Mouse (Mus musculus) heart, postnatal 36 days (tissue): ENCODE results near the gene Mapt. TPM values are rescaled to one million over a fixed set of nuclear protein-coding genes. Genes with fewer than 3 reads are reported as not detected.
"Not testable (repeated sequence)": the region's sequence is repeated elsewhere in the genome, so short reads cannot be mapped to it uniquely, and the experiment has no call there.

ENCODE experiments used
- DNase-seq, 2 experiments: peaks; one replicate each; pipeline ENCODE4 v3.0.0; 2021 to 2022
- intact Hi-C: fragments of 180-260 bp; cut with DNase I; formaldehyde crosslinking; loops from one replicate; pipeline ENCODE4 v1.15.1; 2025
- total RNA-seq, 2 experiments: library from RNA; stranded (reverse); gene quantifications; 2 replicates each; pipeline ENCODE4 v1.2.3; 2021

The Mapt gene
- total RNA-seq, 2 experiments from 2014 or later: 79.5 to 92.6 TPM

DNA sequence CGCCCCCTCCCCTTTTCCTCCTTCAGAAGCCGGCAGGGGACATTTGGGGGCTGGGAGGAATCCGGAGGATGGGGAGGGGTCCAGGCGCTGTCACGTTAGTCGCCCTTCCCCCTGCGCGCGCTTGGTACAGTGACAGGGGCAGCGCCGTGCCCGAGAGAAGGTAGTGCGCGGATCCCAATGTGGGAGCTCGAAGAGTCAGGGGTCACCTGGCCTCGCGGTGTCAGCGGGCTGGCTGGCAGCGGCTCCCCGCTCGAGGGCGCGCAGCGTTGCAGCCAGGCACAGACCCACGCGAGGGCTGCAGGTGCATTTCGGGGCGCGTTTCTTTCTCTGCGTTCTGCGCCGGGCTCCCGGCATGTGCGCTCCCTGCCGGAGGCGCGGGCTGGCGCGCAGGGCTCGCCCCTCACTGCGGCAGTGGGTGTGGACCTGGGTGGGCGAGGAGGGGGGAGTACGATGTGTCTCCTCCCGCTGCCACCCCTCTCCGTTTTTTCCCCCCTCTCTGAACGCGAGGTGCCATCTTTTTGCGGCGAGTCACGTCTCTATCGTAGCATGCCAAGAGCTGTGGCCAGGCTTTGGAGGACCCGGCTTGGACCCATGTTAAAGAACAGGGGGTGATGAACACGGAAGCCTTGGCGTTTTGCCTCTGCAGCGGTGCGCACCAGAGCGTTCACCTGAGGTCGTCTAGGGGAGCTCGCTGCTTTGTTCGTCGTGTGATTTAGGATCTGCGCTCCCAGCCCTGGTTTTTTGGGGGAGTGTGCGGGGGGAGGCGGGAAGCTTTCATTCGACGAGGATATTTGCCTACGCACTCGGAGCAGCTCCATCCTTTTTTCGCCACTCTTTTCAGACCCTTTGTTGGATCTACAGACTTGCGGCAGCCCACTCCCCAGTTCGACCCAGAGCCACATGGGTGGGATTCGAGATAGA is 1.2 kb downstream of the Mapt start:
- peak; percentile 31 to 53 for DNase-seq
- intact Hi-C loops: loop anchor here (5.0 kb wide), 1 partner anchor 230 kb away; no protein-coding TSS in a partner anchor

DNA sequence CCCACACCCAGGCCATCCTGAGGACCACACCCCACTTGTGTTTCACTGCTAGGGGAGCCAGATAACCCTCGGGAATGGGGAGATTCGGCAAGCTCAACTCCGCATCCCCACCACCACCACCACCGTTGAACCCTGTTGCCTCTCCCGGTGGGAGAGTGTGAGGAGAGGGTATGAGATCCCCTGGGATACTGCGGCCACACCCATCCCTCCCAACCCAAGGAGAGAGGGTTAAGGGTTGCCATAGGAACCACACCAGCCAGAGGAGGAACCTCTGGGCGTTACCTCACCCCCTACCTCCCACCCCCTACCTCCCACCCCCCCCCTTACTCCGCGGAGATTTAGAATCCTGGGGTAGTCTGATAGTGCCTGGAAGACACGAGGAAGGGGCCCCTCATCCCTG is 1.9 kb downstream of the Mapt start:
- no peak for DNase-seq
- intact Hi-C loops: loop anchor here (5.0 kb wide), 1 partner anchor 229 kb away; no protein-coding TSS in a partner anchor

DNA sequence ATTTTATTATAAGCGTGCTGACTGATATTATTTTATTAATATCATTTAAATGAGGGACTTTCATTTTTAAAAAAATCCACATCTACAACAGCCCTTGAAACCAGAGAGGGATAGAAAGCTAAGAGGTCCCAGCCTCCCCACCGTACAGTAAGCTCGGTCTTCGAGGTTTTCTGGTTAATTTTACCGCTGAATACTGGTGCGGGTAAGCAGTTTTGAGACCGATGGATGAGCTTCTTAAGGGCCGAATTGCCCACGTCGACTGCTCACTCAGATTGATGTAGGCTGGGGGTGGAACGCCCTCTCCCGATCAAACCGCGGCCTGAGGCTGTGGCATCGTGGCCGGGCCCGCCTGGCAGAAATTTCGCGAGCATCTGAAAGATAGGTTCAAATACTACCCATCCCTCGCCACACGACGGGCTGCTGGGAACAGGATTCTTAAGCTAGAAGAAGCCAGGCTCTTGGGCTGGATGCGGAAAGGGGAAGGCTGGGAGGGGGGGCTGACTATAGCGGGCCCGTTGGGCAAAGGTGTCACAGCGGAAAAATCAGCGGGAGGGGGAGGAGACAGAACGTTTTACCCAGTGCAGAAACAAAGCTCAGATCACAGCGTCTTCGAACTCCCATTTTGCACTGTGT is 2.5 kb downstream of the Mapt start:
- intact Hi-C loops: loop anchor here (5.0 kb wide), 1 partner anchor 229 kb away; no protein-coding TSS in a partner anchor
- no peak for DNase-seq

- DNase-seq: no peak
Observed at GRCm38 (mm10) chr11:104234680-104235079, 3.5 kb downstream of the Mapt start.

GRCm38 (mm10) chr11:104235881-104236280 is 4.7 kb downstream of the Mapt start:
- intact Hi-C loops: no loop called here
- DNase-seq: no peak

More at GRCm38 (mm10) chr11:104234680-104235079, 3.5 kb downstream of the Mapt start:
- intact Hi-C loops: loop anchor here (5.0 kb wide), 1 partner anchor 228 kb away; no protein-coding TSS in a partner anchor

DNA sequence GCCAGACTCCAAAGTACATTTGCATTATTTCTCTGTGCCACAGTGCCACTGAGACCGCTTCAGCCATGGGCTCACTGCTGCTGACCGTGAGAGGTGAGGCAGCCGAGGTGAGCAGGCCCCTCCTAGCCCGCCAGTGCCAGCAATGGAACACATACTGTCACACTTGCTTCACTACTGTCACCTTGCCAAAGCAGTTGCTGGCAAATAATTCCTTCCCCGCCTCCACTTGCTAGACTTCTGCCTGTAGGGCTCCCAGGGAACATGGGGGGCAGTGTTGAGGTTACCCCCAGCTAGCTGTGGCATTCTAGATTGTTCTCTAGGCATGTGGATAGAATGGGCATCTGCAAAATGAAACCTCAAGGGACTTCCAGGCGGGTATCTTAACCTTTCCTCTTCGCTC is 6.0 kb downstream of the Mapt start:
- intact Hi-C loops: no loop called here
- peak; percentile 52 to 64 for DNase-seq

GRCm38 (mm10) chr11:104237958-104238747 is 7.0 kb downstream of the Mapt start:
- no peak for DNase-seq
- intact Hi-C loops: no loop called here

DNA sequence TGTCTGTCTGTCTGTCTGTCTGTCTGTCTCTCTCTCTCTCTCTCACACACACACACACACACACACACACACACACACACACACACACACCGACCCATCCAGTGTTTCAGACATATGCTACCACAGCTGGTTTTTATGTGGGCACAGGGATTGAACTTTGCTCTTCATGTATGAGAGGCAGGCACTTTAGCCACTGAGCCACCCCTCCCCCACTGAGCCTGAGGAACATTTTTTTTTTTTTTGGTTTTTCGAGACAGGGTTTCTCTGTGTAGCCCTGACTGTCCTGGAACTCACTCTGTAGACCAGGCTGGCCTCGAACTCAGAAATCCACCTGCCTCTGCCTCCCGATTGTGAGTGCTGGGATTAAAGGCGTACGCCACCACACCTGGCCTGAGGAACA is 14.3 kb downstream of the Mapt start:
- DNase-seq, intact Hi-C loops: not testable (repeated sequence)

GRCm38 (mm10) chr11:104246171-104246694 is 15.0 kb downstream of the Mapt start:
- intact Hi-C loops: no loop called here
- no peak for DNase-seq

GRCm38 (mm10) chr11:104247141-104247717 is 16.0 kb downstream of the Mapt start:
- intact Hi-C loops: no loop called here

DNA sequence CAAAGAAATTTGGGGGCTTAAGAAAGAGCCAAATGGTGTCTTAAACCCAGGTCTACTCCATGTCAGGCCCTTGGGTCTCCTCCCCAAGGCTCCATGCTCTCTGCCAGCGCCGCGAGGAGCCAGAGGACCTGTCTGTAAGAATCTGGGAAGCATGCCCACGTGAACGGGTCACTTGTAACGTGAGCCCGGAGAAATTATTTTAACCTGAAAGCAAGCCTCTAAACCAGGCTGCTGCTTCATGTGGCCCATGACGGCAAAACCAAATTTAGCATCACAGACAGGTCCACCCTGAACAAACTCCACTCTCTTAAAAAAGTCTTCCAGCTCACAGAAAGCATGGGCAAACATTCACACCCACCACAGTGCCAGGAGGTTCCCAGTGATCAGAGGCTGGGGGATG is 18.2 kb downstream of the Mapt start:
- DNase-seq: no peak
- intact Hi-C loops: no loop called here

More at GRCm38 (mm10) chr11:104247141-104247717, 16.0 kb downstream of the Mapt start:
- DNase-seq: no peak

GRCm38 (mm10) chr11:104251121-104251520 is 19.9 kb downstream of the Mapt start:
- intact Hi-C loops: no loop called here
- DNase-seq: no peak

DNA sequence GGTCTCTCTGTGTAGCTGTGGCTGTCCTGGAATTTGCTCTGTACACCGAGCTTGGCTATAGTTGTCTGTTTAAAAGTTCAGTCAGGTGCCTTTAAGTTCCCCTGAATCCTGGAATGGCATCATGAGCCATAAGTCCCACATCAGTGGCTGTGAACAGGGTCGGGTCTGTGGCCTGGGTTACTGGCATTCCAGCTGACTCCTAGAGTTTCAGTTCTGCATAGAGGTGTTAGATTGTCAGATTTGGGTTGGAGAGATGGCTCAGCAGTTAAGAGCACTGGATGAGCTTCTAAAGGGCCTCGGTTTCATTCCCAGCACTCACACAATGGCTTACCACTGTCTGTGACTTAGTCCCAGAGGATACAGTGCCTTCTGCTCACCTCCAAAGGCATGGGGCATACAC is 20.9 kb downstream of the Mapt start:
- intact Hi-C loops: no loop called here
- no peak for DNase-seq

- intact Hi-C loops: no loop called here
- no peak for DNase-seq
Observed at GRCm38 (mm10) chr11:104254408-104255039, 23.3 kb downstream of the Mapt start.

DNA sequence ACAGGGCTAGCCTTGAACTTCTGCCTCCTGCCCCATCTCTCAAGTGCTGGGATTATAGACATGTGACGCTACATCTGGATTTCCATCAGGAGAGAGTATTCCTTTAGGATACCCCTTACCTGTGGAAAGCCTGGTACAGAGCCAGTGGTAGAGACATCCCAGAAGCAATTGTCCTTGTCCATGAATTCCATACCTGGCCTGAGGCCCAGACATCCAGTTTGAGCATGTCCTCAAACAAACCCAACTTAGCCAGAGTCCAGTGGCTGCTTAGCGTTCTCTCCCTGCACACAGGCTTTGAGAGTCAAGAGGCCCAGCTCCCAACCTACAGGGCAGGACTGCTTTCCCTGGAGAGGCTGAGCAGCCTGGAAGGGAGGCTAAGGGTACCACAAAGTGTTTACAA is 25.0 kb downstream of the Mapt start:
- intact Hi-C loops: no loop called here
- no peak for DNase-seq

DNA sequence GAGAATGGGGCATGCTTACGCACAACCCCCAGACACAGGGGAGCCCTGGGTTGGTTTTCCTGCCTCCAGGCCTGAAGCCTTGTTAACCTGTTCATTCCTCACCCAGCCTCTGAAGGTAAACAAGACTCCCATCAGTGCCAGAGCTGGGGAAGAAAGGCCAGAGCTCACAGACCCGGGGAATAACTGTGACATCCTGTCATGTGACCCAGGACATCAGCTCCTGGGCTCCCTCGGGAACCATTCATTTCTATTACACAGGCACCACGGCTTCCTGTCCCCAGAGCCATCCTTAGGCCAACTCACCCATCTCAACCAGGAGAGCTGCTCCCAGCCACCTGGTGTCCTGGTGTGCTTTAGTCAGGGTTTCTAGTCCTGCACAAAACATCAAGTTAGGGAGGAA is 27.8 kb downstream of the Mapt start:
- intact Hi-C loops: no loop called here
- no peak for DNase-seq

GRCm38 (mm10) chr11:104264683-104265082 is 33.5 kb downstream of the Mapt start:
- intact Hi-C loops: no loop called here
- no peak for DNase-seq

- no peak for DNase-seq
- intact Hi-C loops: no loop called here
Observed at GRCm38 (mm10) chr11:104265669-104266068, 34.5 kb downstream of the Mapt start.

- DNase-seq: peak in 1 of 2 experiments; percentile 54
- intact Hi-C loops: no loop called here
Observed at GRCm38 (mm10) chr11:104267380-104267779, 36.2 kb downstream of the Mapt start.

DNA sequence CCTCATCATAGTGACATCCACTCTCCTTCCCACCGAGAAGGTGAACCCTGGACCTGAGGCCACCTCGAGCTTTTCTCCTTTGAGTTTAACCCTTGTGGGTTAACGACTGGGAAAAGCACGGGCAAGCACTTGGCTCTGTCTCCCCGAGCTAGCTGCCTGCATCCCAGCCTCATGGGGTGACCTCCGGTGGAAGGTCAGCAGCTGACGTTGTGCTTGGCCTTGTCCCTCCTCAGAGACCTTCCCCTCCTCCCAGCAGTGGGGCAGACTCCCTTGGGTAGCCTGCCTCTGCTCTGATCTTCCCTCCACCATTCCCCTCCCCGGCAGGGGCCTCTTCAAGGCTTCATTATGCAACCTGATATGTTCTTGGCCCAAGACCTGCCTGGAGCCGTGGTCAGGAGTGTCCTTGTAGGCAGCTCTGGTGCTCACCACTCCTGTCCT is 38.2 kb downstream of the Mapt start:
- DNase-seq: peak; percentile 27 to 29
- intact Hi-C loops: no loop called here
